Mouse (Mus musculus): ENCODE results near the gene Gm49721.
"Not testable (repeated sequence)": the region's sequence is repeated elsewhere in the genome, so short reads cannot be mapped to it uniquely, and the experiment has no call there.

The Gm49721 gene

DNA sequence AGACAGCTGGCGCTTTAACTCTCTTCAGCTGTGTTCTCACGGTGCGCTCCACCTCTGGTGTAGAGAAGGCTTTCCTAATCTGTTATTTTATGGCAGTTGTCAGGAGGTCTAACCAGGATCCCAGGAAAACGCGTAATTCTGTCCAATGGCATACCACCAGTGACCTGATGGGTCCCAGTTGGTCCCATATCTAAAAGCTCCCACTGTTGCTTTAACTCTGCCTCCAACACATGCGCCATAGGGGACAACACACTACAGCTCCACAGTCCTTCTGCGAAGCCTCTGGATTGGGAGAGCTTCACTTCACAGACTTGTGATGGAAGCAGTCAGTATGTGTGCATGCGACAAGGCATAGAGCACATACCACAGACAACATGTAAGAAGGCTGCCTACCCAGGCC, 1.4 kb downstream of the Gm49721 start:
- DNase-seq (ENCODE audit: low spot score in 2 of 2), result not testable (repeated sequence)

DNA sequence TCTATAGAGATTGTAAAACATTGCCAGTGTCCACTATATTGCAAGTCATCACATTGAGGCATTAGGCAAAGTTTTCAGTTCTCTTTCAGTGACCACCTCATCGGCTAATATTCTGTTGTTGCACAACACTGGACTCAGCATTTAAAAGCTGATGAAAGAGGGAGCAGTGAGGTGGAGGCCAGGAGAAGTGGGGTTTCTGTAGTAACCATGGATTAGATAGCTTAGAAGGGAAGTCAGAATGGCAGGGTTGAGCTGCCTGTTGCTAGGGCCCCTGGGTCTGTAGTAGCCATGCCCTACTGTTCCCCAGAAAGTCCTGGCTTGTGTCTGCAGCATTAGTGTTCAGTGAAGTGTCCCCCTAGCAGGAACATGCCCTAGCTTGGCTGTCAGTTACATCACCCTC, 7.4 kb downstream of the Gm49721 start:
- not testable (repeated sequence) for DNase-seq (ENCODE audit: low spot score in 2 of 2)

DNA sequence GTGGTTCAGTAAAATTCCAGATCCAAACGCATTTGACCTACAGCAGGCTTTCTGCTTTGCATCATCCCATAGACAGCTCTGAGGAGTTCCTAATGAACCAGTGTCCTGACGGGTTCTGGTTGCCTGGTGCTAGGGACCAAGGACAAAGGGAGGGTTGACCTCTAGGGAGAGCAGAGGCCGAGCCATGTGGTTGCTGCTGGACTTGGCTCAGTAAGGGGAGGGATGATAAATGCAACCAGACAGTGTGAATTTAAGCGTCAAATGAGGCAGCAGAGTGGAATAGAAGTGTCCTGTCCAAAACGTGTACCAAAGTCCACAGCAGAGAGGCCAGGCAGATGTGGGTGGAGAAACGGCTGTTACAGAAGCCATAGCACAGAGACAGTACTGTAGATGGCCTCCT, 16.8 kb downstream of the Gm49721 start:
- not testable (repeated sequence) for DNase-seq (ENCODE audit: low spot score in 2 of 2)

DNA sequence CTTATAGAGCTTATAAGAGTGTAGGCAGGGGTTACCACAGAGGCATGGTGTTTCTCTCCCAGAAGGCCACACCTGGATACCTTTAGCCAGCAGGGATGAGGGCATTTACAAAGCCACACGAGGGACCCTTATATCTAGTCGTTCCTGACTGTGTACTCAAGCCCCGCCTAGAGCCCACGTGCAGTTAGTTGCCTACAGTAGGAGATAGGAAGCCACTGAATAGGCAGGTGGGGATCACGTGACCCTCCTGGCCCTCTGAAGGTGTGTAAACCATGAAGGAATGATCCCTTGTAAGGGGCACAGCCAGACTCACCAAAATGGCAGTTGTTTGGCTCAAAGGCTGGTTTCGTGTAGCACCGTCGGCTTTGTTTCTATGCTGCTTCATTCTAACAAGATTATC, 18.1 kb downstream of the Gm49721 start:
- DNase-seq (ENCODE audit: low spot score in 2 of 2), result not testable (repeated sequence)

DNA sequence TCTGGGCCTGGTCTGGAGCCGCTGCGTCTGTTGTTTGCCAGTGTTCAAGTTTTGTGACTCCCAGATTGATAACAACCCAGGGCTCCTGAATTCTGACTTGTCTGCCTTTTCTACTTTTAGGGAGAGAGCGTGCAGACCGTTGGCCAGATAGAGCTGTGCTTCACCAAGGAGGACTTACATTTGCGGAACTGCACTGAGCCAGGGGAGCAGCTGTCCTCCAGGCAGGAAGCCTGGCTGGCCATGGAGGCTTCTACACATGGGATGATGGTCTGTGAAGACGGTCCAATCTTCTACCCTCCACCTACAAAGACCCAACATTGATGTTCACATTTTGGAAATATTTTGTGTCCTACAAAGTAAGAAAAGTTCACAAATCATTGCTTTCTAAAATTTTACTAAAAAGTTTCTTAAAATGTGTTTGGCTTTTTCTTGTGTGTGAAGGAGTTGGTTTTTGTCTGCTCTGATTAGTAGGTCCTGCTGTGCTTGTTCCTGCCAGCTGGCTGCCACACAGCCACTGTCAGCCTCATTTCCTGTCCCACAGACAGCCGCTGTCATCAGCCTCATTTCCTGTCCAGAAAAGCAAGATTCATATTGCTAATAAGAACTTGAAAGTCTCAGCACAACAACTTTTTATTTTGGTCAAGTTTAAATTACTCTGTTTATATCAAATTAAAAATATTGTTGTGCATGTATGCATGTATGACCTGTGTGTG, 19.2 kb downstream of the Gm49721 start:
- not testable (repeated sequence) for DNase-seq (ENCODE audit: low spot score in 2 of 2)

DNA sequence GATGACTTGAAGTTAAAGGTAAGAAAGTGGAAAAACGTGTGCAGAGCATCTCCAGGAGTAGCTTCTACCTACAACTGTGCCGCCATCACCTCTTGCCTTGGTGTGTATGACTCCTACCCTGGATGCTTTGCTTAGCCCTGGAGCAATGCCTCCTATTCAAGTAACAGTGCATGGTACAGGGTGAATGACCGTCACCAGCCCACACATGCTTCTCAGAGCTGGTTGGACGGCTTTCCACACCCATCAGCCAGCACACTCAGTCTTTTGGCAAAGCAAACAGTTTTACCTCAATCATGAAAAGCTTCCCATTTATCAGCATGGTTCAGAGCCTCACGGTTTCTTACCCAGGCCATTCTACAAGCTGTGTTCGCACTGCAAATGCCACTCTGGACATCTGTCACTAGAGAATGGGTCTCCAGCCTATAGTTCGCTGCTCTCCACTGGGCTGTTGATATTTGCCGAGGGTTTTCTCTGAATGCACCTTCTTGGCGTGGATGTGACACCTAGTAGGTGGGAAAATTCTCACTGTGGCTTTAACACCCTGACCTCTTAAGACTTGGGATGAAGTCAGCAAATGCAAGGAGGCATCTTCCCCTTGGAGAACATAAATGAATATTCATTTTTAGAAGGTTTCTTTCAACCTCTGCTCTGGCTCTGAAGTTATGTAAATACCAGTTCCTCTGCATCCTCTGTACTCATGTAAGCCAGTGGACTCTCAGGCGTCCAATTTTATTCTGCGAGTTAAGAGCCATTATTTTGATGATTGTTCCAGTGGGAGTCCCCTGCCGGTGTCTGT, 23.3 kb downstream of the Gm49721 start:
- DNase-seq (ENCODE audit: low spot score in 2 of 2), result not testable (repeated sequence)

DNA sequence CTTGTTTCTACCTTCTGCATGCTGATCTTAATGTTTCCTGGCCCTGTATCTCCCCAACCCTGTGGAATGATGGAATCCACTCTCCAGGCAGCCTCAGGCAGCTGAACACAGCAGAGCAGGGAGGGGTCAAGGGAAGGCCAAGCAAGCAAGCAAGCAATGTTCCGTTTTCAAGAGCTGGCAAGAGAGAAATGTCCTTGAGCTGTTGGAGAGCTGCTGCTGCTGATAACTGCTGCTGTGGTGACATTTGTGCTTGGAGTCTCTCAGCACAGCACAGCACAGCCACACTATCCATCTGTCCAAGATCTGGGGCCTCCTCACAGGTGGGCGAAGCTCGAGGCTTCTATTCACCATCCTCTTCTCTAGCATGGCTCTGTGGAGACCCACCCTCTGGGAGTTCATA, 24.7 kb downstream of the Gm49721 start:
- not testable (repeated sequence) for DNase-seq (ENCODE audit: low spot score in 2 of 2)

DNA sequence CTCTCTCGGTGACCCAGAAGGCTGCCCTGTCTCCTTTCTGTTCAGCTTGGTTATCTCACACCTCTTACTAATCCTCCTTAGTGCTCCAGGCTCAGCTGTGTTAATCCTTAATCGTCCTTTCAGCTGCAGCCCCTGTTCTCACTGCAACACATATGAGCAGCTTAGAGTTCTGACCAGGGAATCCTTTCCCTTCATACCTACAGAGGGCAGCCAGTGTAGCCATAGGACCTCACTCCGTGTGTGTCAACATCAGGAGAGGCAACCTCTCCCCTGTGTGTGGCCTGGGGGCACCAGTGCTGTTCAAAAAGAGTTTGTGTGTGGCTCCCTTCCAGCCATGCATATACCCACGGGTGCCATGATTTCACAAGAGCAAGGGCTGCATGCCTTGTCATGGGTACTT, 26.9 kb downstream of the Gm49721 start:
- not testable (repeated sequence) for DNase-seq (ENCODE audit: low spot score in 2 of 2)

DNA sequence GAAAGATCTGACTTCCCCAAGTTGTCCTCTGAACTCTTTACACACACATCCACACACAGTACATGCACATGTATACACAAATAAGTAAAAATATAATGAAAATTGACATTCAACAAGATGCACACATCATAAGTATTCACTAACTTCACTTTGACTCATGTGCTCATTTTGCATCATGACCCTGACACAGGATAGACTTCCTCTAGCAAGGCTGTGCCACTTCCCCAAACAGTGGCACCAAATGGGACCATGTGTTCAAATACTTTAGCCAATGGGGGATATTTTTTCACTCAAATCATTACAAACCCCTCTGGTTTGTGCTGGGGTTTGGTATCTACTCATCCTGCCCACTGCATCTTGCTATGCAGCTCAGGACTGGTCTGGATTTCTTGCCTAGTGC, 30.2 kb downstream of the Gm49721 start:
- not testable (repeated sequence) for DNase-seq (ENCODE audit: low spot score in 2 of 2)

DNA sequence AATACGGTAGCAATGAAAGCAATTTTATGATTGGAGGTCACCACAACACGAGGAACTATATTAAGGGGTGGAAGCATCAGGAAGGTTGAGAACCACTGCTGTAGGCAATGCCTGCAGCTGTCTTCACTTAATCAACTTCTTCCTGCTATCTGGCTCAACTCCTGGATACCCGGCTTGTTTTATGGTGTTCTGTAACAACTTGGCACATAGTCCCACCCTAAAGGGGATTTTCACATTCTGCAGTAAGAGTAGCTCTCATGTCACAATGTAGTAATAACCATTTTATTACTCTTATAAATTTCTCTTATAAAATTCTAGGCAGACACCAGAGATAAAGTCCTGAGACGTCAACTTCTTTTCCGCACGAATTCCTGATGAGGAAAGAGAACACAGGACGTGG, 30.7 kb downstream of the Gm49721 start:
- not testable (repeated sequence) for DNase-seq (ENCODE audit: low spot score in 2 of 2)

DNA sequence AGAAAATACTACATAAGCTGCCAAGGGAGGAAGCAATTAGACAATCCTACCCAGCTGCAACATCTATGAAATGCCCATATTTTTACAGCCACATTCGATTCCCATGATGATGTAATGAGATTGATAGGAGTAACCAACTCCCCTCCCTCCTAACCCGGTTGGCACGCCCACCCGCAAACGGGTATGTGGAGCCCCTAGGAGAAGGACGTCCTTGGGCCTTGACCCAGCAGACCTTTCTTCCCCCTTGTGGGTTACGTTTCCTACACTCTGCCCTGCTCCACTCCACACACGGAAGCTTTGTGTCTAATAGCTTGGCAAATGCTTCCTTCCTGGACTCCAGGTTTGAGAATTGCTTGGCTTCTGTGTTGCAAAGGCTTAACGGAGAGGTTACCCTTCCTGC, 31.2 kb downstream of the Gm49721 start:
- DNase-seq (ENCODE audit: low spot score in 2 of 2), result not testable (repeated sequence)

DNA sequence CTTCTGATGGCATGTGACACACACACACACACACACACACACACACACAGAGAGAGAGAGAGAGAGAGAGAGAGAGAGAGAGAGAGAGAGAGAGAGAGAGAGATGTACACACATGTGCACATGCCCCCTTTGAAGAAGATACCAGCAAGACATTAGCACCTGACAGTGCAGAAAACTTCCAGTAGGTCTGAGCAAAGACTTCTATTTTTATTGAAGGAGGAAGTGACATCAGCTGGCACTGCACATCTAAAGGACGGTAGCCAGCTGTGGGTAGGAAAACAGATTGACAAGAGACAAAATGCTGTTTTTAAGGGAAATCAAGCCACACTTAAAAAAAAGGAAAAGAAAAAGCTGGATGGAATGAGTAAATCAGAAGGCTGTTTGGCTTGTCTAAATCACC, 35.5 kb downstream of the Gm49721 start:
- not testable (repeated sequence) for DNase-seq (ENCODE audit: low spot score in 2 of 2)

DNA sequence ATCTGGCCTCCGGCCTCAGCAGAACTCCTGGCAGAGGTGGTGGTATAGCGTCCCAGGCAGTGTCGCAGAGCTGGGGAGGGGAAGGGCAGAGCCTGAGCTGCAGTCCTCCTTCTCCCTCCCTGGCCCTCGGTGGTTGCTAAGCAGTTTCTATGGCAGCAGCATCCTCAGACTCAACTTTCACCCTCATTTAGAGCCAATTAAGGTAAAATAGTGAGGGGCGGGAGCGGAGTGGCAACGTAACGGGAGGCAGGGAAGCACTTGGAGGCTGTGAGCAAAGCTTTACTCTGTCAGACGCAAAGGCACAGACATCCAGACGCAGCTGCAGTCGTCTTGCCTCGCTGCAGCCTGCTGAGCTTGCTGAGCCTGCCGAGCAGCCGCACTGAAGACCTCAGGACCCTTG, 46.6 kb downstream of the Gm49721 start, which contains the start of gene Gm1604a:
Gene Gm1604a, plus strand, starts transcription at position 312 of the 400 bp plus-strand sequence.
- not testable (repeated sequence) for DNase-seq (ENCODE audit: low spot score in 2 of 2)

DNA sequence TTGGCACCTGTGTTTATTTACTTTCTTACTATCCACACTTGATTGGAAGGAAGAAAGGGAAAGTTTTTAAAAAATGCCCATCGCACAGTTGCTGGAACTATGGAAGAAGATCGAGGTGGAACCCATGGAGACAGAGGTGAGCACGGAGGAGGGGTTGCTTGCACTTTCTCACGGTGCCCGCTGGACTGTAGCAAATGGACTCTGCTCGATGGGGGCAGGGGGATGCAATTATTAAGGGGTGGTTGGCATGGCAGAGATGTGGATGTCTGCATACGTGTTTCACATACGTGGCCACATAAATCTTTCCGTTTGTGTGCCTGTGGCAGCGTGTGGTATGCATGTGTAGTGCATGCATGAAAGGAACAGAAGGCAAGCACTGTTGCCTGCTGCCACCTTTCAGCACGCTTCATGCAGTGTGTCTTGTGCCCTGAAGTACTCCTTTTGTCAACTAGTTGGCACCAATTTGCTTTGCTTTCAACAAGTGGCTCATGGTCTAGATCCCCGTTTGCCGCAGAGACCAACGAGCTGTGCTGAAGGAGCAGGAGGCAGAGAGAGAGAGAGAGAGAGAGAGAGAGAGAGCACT, 47.2 kb downstream of the Gm49721 start:
- DNase-seq (ENCODE audit: low spot score in 2 of 2), result not testable (repeated sequence)

DNA sequence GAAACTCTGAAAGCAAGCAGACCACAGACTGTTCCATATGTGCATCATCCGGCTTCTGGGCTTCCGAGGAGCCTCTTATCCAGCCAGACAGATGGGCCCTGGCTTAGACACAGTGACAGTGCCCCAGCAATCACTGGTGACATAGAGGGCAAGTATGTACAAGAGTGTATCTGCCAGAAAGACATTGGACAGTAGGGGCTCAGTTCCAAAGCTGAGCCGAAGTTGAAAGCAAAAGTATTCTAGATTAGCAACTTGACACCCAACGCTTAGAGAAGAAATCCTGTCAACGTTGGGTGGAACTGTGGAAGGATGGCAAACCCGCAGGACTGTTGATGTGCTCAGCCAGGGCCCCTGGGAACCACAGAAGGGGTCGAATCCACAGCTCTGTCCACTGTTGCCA, 51.5 kb downstream of the Gm49721 start:
- DNase-seq (ENCODE audit: low spot score in 2 of 2), result not testable (repeated sequence)

DNA sequence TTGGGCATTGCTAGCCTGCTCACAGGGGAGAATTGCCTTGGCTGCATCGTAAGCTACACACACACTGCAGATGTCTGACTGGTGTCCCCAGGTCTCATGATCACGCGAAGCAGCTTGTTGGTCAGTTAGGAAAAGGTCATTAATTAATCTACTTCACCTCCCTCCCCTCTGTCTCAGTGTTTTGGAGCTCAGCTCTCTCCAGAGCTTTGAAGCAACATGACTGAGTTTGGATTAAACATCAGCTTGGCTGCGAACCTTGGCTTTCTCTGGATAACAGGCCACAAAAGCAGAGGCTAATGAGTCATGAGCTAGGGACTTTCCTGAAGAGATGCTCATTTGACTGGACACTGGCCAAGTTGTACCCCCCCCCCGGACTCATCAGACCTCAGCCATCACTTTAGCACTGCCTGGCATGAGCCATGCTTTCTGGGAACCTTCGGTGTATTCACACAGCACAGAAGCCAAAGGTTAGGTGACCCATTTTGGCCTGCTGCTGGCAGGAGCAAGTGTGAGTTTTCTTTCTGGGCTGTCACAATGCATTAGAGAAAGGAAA, 52.0 kb downstream of the Gm49721 start:
- not testable (repeated sequence) for DNase-seq (ENCODE audit: low spot score in 2 of 2)

DNA sequence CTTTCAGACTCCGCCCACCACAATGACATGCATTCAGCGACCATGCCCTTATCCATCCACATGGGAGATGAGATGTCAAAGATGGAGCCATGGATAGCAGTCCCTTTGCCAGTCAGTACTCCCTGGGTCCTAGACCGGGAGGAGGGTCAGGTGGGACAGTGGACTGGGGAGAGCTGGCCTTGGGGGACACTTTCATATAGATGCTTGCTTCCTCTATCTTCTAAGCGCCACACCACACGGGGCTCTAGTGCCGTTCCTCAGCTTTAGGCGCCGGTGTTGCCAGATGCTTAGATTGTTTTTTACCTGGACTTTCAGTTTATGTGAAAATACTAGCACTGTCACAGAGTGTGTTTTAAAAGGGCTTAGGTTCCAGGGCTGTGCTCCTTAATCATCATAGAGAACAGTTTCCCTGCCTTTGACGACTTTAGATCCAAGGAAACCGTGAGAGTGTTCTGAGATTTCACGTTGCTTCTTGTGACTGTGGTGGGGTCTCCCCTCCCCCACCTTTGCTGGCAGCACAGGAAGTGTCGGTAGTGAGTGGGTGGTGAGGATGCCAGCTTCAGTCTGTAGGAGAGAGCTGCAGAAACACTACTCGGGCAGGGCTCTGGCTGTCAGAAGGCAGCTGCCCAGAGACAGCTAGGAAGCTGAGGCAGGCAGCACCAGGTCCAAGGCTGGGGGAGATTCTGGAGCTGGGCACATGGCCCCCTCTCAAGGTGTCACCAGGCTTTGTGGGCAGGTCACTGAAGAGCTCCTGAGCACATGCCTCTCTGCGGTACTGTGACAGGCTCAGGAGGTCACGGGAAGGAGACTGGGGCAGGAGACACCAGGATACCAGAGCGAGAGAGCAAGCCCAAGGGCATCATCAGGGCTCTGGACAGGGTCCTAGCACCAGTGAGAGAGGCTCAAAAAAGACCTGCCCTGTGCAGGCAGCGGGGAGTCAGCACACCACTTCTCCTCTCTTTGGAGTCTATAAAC, 54.8 kb downstream of the Gm49721 start:
- not testable (repeated sequence) for DNase-seq (ENCODE audit: low spot score in 2 of 2)

DNA sequence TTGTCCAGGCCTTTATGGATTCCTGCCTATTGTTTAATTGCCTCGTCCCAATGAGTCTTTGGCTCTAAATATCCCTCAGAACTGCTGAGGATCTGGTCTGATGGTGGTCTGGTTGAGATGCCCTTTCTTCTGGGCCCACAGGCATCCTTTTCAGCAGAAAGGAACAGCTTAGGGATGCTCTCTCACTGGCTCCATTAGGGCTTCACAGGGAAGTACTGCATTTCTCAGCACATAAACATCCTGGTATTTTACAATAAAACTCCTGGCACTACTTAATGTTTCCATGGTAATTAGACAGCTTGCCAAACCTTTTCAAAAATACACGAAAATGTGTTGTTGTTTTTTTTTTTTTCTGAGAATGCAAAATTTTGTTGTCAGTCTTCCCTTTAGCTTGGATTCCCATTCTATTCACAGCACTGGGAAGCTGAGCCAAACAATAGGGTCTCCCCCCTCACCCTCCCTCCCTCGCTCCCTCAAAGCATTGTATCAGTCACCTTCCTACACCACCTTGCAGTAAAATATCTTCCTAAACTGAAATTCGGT, 90.4 kb downstream of the Gm49721 start:
- not testable (repeated sequence) for DNase-seq (ENCODE audit: low spot score in 2 of 2)

DNA sequence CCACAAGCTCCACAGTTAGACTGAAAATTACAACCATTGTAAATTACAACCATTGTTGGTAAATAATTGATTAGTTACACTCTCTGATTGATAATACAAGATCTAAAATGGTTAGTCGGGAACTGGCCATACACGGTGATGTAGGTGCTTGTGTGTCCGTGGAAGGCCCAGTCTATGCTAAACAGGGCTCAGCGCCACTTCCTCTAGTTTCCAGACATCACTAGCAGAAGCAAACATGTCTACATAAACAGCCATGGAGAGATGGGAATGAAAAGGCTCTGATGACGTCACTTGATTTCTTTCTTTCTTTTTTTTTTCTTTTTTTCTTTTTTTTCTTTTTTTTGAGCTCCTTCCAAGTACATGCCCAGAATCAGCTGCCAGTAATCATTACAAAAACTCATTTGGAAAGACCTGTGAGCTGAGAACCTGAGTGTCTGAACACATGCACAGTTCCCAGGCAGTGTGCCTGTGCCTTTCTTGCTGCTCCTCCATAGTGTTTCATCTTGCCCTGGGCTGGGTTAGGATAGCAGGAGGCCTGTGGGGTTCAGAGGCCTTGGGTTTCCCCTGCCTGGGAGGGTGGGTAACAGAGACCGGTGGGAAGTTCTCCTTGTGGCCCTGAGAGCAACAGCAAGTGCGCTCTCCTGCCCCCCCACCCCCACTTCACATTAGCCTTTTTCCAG, 91.0 kb downstream of the Gm49721 start:
- not testable (repeated sequence) for DNase-seq (ENCODE audit: low spot score in 2 of 2)

DNA sequence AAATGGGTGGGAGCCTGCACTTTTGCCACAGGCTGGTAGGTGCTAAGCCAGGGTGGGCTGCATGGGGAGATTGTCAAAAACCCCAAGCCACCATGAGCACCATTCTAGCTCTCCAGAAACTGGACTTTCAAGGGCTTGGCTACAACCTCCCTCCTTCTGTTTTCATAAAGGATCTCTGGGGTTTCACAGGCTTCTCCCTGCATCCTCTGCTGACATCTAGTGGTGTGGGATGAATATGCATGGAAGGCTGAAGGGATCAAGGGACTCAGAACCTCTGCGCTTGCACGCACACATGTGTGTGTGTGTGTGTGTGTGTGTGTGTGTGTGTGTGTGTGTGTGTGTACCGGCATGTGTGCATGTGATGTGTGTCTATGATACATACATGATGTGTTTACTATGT, 95.8 kb downstream of the Gm49721 start:
- peak in 1 of 2 experiments; percentile 6 for DNase-seq (ENCODE audit: low spot score in 2 of 2)
